Mouse (Mus musculus) adipocyte (in vitro differentiated cells): ENCODE measurements around the gene Asna1.
A peak's percentile ranks its signal among the peaks of the same experiment; 100 is the strongest.

Source experiments
- DNase-seq: peaks from one replicate; pipeline ENCODE4 v3.0.0-alpha.2; 2016; ENCODE audit warnings: low spot score

Gene Asna1

GRCm38 (mm10) chr8:85035165-85035727, 10.2 kb upstream of the Asna1 start:
- DNase-seq, result no peak

- DNase-seq, result no peak
These were observed 9.7 kb upstream of the Asna1 start for GRCm38 (mm10) chr8:85034764-85035163.

- DNase-seq, result no peak
These were observed 8.8 kb upstream of the Asna1 start for GRCm38 (mm10) chr8:85033867-85034266.

- DNase-seq, result peak; percentile 42
These were observed 7.7 kb upstream of the Asna1 start for GRCm38 (mm10) chr8:85032622-85033311.

- DNase-seq, result no peak
These were observed 4.2 kb upstream of the Asna1 start for GRCm38 (mm10) chr8:85029271-85029670.

- peak; percentile 45 for DNase-seq
These were observed 2.8 kb upstream of the Asna1 start for GRCm38 (mm10) chr8:85027922-85028321.

- DNase-seq, result peak; percentile 38
These were observed 2.4 kb upstream of the Asna1 start for GRCm38 (mm10) chr8:85027516-85027855.

GRCm38 (mm10) chr8:85026670-85027515, 1.8 kb upstream of the Asna1 start, which contains the start of gene Trir:
TSS of gene Trir (plus strand) at chr8:85026823.
- DNase-seq, result peak; percentile 100

- no peak for DNase-seq
These were observed 1.2 kb downstream of the Asna1 start for GRCm38 (mm10) chr8:85023846-85024245.

- DNase-seq, result no peak
These were observed 3.5 kb downstream of the Asna1 start for GRCm38 (mm10) chr8:85021514-85022055.

GRCm38 (mm10) chr8:85017209-85017608, 7.9 kb downstream of the Asna1 start:
- no peak for DNase-seq

GRCm38 (mm10) chr8:85016724-85017123, 8.4 kb downstream of the Asna1 start:
- DNase-seq, result no peak

- DNase-seq, result no peak
These were observed 10.7 kb downstream of the Asna1 start, which contains the start of gene Best2 for GRCm38 (mm10) chr8:85014431-85014830. TSS of gene Best2 (minus strand) at chr8:85014531.

GRCm38 (mm10) chr8:85013230-85013840, 11.7 kb downstream of the Asna1 start:
- DNase-seq, result no peak

GRCm38 (mm10) chr8:85011242-85011641, 13.8 kb downstream of the Asna1 start:
- DNase-seq, result no peak

GRCm38 (mm10) chr8:85007686-85008085, 17.4 kb downstream of the Asna1 start:
- no peak for DNase-seq

GRCm38 (mm10) chr8:84997649-84998295, 27.3 kb downstream of the Asna1 start:
- DNase-seq, result peak; percentile 88

- no peak for DNase-seq
These were observed 28.1 kb downstream of the Asna1 start for GRCm38 (mm10) chr8:84996978-84997377.

GRCm38 (mm10) chr8:84995680-84996079, 29.4 kb downstream of the Asna1 start:
- DNase-seq, result no peak

GRCm38 (mm10) chr8:84994375-84994774, 30.7 kb downstream of the Asna1 start:
- DNase-seq, result no peak

- DNase-seq, result no peak
These were observed 34.2 kb downstream of the Asna1 start for GRCm38 (mm10) chr8:84990836-84991235.

GRCm38 (mm10) chr8:84990349-84990748, 34.7 kb downstream of the Asna1 start, which contains the start of gene Hook2:
TSS of gene Hook2 (plus strand) at chr8:84990603.
- peak; percentile 99 for DNase-seq
